Mouse (Mus musculus): ENCODE data around the gene Vrk2. TPM values are rescaled to one million over a fixed set of nuclear protein-coding genes. Genes with fewer than 3 reads are reported as not detected.
A peak's percentile ranks its signal among the peaks of the same experiment; 100 is the strongest.

Gene Vrk2
- polyA plus RNA-seq, 1 experiment, result 2.0 TPM

DNA sequence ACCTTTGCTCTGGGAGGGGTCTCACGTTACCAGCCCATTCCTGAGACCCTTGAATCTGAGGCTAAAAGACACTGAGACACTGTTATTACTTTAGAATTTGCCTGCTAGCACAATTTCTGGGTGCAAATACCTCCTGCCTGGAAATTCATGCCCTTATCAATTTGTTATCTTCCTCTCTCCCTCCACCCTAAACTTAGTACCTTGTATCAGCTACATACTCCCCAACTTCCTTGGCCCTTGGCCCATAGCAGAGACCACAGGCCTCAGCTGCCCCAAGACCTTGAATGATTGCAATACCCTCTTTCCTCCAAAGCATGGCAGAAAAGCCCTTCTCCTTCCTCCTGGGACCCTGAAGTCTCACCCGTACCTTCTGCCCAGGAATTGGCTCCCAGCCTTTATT, 142.6 kb downstream of the Vrk2 start:
- 89% methylated on average over 2 of the region's 2 CpGs for WGBS
- no peaks in the 10 kb centered on the region for H3K4me1 ChIP-seq (ENCODE audit: control insufficient read depth, insufficient read depth, low read length)
- H3K27me3 ChIP-seq (replicated peaks; ENCODE audit: control insufficient read depth, insufficient read depth, low read length), result no peaks in the 10 kb centered on the region
- no peaks in the 10 kb centered on the region for H3K36me3 ChIP-seq (ENCODE audit: control insufficient read depth, insufficient read depth, low read length)
- TF ChIP-seq POLR2A (IDR thresholded peaks at IDR 0.05; ENCODE audit: low read depth, low read length) (no peak), CTCF (conservative IDR thresholded peaks at IDR 0.05; ENCODE audit: insufficient read depth, insufficient read length, low read depth, low read length) (no peak)
- no peak for DNase-seq
- no peak overlapping the region for H3K27ac ChIP-seq (ENCODE audit: insufficient read depth, low read depth, low read length)
- H3K4me3 ChIP-seq (ENCODE audit: insufficient read depth, low read depth, low read length), result no peak overlapping the region

- Histone ChIP-seq H3K36me3 (ENCODE audit: control insufficient read depth, insufficient read depth, low read length) (no peaks in the 10 kb centered on the region), H3K4me1 (ENCODE audit: control insufficient read depth, insufficient read depth, low read length) (no peaks in the 10 kb centered on the region), H3K27me3 (replicated peaks; ENCODE audit: control insufficient read depth, insufficient read depth, low read length) (no peaks in the 10 kb centered on the region), H3K4me3 (ENCODE audit: insufficient read depth, low read depth, low read length) (no peak overlapping the region), H3K27ac (ENCODE audit: insufficient read depth, low read depth, low read length) (no peak overlapping the region)
- DNase-seq, result no peak
- no peak for TF ChIP-seq CTCF (conservative IDR thresholded peaks at IDR 0.05; ENCODE audit: insufficient read depth, insufficient read length, low read depth, low read length)
- no peak for TF ChIP-seq POLR2A (IDR thresholded peaks at IDR 0.05; ENCODE audit: low read depth, low read length)
- WGBS, result 100% methylated on average over 1 of the region's 1 CpGs
Measured at GRCm38 (mm10) chr11:26450636-26451035, 143.2 kb downstream of the Vrk2 start.

DNA sequence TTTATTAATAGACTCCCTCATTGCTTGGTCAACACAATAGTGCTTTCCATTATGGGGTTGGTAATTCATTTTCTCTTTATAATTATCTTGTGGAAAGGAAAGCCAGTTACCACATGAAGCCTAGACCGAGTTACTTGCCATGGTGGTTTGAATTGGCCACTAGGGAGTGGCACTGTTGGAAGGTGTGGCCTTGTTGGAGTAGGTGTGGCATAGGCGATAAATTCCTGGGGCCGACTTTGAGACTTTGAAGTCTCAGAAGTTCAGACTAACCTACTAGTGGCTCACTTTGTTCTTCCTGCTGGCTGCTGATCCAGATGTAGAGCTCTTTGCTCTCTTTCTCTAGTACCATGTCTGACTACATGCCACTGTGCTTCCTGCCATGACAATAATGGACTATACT, 144.0 kb downstream of the Vrk2 start:
- no peaks in the 10 kb centered on the region for H3K27me3 ChIP-seq (replicated peaks; ENCODE audit: control insufficient read depth, insufficient read depth, low read length)
- WGBS, result 87% methylated on average over 3 of the region's 3 CpGs
- no peak overlapping the region for H3K27ac ChIP-seq (ENCODE audit: insufficient read depth, low read depth, low read length)
- no peak for DNase-seq
- no peaks in the 10 kb centered on the region for H3K4me1 ChIP-seq (ENCODE audit: control insufficient read depth, insufficient read depth, low read length)
- no peaks in the 10 kb centered on the region for H3K36me3 ChIP-seq (ENCODE audit: control insufficient read depth, insufficient read depth, low read length)
- TF ChIP-seq POLR2A (IDR thresholded peaks at IDR 0.05; ENCODE audit: low read depth, low read length) (no peak), CTCF (conservative IDR thresholded peaks at IDR 0.05; ENCODE audit: insufficient read depth, insufficient read length, low read depth, low read length) (no peak)
- no peak overlapping the region for H3K4me3 ChIP-seq (ENCODE audit: insufficient read depth, low read depth, low read length)

GRCm38 (mm10) chr11:26444374-26444773, 149.4 kb downstream of the Vrk2 start:
- Histone ChIP-seq H3K27me3 (replicated peaks; ENCODE audit: control insufficient read depth, insufficient read depth, low read length) (no peaks in the 10 kb centered on the region), H3K36me3 (ENCODE audit: control insufficient read depth, insufficient read depth, low read length) (no peaks in the 10 kb centered on the region), H3K4me1 (ENCODE audit: control insufficient read depth, insufficient read depth, low read length) (no peaks in the 10 kb centered on the region), H3K27ac (ENCODE audit: insufficient read depth, low read depth, low read length) (no peak overlapping the region), H3K4me3 (ENCODE audit: insufficient read depth, low read depth, low read length) (no peak overlapping the region)
- peak; percentile 10 for DNase-seq
- TF ChIP-seq POLR2A (IDR thresholded peaks at IDR 0.05; ENCODE audit: low read depth, low read length) (no peak), CTCF (conservative IDR thresholded peaks at IDR 0.05; ENCODE audit: insufficient read depth, insufficient read length, low read depth, low read length) (no peak)

- no peak for TF ChIP-seq CTCF (conservative IDR thresholded peaks at IDR 0.05; ENCODE audit: insufficient read depth, insufficient read length, low read depth, low read length)
- no peak for TF ChIP-seq POLR2A (IDR thresholded peaks at IDR 0.05; ENCODE audit: low read depth, low read length)
- H3K27me3 ChIP-seq (replicated peaks; ENCODE audit: control insufficient read depth, insufficient read depth, low read length), result no peaks in the 10 kb centered on the region
- no peak for DNase-seq
- H3K27ac ChIP-seq (ENCODE audit: insufficient read depth, low read depth, low read length), result no peak overlapping the region
- no peak overlapping the region for H3K4me3 ChIP-seq (ENCODE audit: insufficient read depth, low read depth, low read length)
- WGBS, result 44% methylated on average over 1 of the region's 1 CpGs
- H3K36me3 ChIP-seq (ENCODE audit: control insufficient read depth, insufficient read depth, low read length), result no peaks in the 10 kb centered on the region
- H3K4me1 ChIP-seq (ENCODE audit: control insufficient read depth, insufficient read depth, low read length), result no peaks in the 10 kb centered on the region
Measured at GRCm38 (mm10) chr11:26441121-26441520, 152.7 kb downstream of the Vrk2 start.

- WGBS, result 90% methylated on average over 13 of the region's 13 CpGs
- no peak for TF ChIP-seq POLR2A (IDR thresholded peaks at IDR 0.05; ENCODE audit: low read depth, low read length)
- TF ChIP-seq CTCF (conservative IDR thresholded peaks at IDR 0.05; ENCODE audit: insufficient read depth, insufficient read length, low read depth, low read length), result no peak
Measured at GRCm38 (mm10) chr11:26437818-26438217, 156.0 kb downstream of the Vrk2 start.

GRCm38 (mm10) chr11:26434229-26434628, 159.6 kb downstream of the Vrk2 start:
- DNase-seq, result no peak
- Histone ChIP-seq H3K4me3 (ENCODE audit: insufficient read depth, low read depth, low read length) (no peak overlapping the region), H3K4me1 (ENCODE audit: control insufficient read depth, insufficient read depth, low read length) (no peaks in the 10 kb centered on the region), H3K27me3 (replicated peaks; ENCODE audit: control insufficient read depth, insufficient read depth, low read length) (no peaks in the 10 kb centered on the region), H3K27ac (ENCODE audit: insufficient read depth, low read depth, low read length) (no peak overlapping the region), H3K36me3 (ENCODE audit: control insufficient read depth, insufficient read depth, low read length) (no peaks in the 10 kb centered on the region)
- TF ChIP-seq POLR2A (IDR thresholded peaks at IDR 0.05; ENCODE audit: low read depth, low read length) (no peak), CTCF (conservative IDR thresholded peaks at IDR 0.05; ENCODE audit: insufficient read depth, insufficient read length, low read depth, low read length) (no peak)

More at GRCm38 (mm10) chr11:26437818-26438217, 156.0 kb downstream of the Vrk2 start:
- H3K4me1 ChIP-seq (ENCODE audit: control insufficient read depth, insufficient read depth, low read length), result no peaks in the 10 kb centered on the region
- no peak overlapping the region for H3K4me3 ChIP-seq (ENCODE audit: insufficient read depth, low read depth, low read length)
- H3K27ac ChIP-seq (ENCODE audit: insufficient read depth, low read depth, low read length), result no peak overlapping the region
- H3K27me3 ChIP-seq (replicated peaks; ENCODE audit: control insufficient read depth, insufficient read depth, low read length), result no peaks in the 10 kb centered on the region
- DNase-seq, result no peak
- H3K36me3 ChIP-seq (ENCODE audit: control insufficient read depth, insufficient read depth, low read length), result no peaks in the 10 kb centered on the region

DNA sequence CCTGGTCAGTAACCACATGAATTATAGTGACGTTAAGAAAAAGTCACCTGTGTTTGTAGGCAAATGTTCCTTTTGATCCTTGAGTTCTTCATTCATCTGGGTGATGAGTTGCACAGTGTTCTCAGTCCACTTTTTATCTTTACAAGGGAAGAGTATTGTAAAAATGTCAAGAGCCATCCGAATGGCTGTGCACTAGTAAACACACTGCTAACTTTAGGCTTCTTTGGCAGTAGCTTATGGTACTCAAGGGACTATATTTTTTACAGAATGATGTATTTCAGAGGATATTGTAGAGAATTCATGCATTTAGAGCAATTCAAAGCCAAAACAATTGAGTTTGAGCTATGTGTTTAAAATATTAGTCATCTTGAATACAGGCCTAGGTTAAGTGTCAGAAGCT, 172.3 kb downstream of the Vrk2 start:
- no peak for TF ChIP-seq CTCF (conservative IDR thresholded peaks at IDR 0.05; ENCODE audit: insufficient read depth, insufficient read length, low read depth, low read length)
- no peak for TF ChIP-seq POLR2A (IDR thresholded peaks at IDR 0.05; ENCODE audit: low read depth, low read length)
- no peak for DNase-seq
- WGBS, result 83% methylated on average over 2 of the region's 2 CpGs
- H3K27ac ChIP-seq (ENCODE audit: insufficient read depth, low read depth, low read length), result no peak overlapping the region
- no peaks in the 10 kb centered on the region for H3K27me3 ChIP-seq (replicated peaks; ENCODE audit: control insufficient read depth, insufficient read depth, low read length)
- H3K36me3 ChIP-seq (ENCODE audit: control insufficient read depth, insufficient read depth, low read length), result no peaks in the 10 kb centered on the region
- H3K4me3 ChIP-seq (ENCODE audit: insufficient read depth, low read depth, low read length), result no peak overlapping the region
- H3K4me1 ChIP-seq (ENCODE audit: control insufficient read depth, insufficient read depth, low read length), result no peaks in the 10 kb centered on the region

Other genes with a start within 250 kb of the Vrk2 start
- gene Fancl, start 207.9 kb downstream of the Vrk2 start, polyA plus RNA-seq (2012; rRNA removed), result 2.6 and 2.9 TPM in 2 replicates
- not detected in 2 replicates for gene Gm6899, start 758 bp downstream of the Vrk2 start, polyA plus RNA-seq (2012; rRNA removed)